Mouse (Mus musculus): ENCODE measurements around the gene Stoml2. TPM values are rescaled to one million over a fixed set of nuclear protein-coding genes. Genes with fewer than 3 reads are reported as not detected.

The Stoml2 gene
- total RNA-seq, 2 experiments from 2014 or later, result 106 to 107 TPM

DNA sequence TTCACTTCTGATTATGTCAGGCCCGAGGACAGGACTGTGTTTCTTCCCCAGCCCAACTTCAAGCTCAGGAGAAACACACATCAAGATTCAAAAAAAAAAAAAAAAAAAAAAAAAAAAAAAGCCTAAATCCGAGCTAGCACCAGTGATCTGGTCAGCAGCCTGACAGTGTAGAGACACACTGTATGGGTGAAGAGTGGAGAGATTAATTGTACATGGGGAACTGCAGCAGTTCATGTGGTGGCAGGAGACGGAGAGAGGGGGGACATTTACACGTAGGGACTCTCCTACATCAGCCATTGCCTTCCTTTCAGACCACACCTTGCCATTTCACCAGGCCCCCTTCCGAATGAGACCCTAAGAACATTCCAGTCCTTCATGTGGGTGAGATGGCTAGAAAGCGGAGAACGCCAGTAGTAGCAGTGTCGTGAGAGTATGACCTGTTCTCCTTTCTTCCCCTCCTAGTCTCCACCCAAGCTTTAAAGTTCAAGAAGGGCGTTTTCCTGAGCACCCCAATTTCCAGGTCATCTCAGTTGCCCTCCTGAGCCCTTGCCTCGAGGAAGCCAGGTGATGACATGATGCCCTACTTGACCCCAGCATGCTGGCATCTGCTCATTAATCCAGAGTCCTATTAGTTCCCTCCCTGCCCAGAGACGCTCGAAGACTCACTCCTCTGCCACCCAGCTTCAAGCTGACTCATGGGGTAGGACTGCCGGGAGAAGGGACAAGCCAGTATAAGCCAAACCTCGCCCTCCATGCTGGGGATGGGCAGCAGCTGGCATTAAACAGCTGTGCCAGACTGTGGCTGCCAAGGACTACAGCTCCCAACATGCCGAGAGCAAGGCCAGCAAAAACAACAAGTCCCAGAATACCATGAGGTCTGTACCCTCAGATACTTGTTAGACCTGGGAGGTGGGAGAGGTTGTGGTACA, 7.3 kb upstream of the Stoml2 start:
- peak; percentile 53 to 55 for DNase-seq (ENCODE audit: low spot score in 2 of 2)

DNA sequence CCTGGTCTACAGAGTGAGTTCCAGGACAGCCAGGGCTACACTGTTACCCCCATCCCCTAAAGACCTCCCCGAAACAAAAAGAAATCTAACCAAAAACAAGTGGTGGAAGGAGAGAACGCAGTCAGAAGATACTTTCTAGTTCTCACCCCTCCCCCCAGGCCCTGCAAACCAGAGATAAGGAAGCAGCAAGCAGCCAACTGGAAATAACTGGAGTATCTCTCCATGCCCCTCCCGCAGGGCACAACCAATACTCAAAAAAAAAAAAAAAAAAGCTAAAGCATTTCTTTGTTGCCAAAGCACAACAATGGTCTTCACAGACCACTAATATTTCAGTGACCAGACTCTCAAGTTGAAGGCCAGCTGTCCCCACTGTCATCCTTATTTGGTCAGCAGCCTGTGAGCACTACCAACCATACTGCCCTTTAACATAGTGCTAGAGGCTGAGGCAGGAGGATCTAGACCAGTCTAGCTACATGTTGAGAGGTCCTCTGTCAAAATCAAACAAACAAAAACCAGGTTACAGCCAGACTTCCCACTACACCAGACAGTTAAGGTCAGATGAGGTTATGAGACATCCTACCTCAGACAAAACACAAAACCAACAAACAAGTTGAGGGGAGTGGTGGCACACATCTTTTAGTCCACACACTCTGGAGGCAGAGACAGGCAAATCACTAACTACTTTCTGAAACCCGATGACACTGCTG, 6.5 kb upstream of the Stoml2 start:
- DNase-seq (ENCODE audit: low spot score in 2 of 2), result no peak

DNA sequence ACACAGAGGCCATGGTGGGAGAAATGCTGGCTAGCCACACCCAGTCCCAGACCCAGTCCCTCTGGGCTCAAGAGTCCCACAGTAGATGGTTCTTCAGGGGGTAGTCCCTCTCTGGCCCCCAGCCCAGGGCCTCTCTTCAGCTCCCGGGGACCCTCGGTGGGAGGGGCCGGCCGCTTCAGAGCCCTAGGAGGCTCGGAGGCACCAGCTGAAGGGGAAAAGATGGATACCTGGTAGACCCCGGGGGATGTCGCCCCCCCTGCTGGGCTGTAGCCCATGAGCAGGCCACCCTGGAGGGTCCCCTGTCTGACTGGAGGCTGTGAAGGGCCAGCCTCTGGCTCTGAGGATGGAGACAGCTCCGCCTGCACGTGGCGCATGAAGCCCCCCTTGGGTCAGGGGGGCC, 4.8 kb upstream of the Stoml2 start:
- DNase-seq (ENCODE audit: low spot score in 2 of 2), result no peak

DNA sequence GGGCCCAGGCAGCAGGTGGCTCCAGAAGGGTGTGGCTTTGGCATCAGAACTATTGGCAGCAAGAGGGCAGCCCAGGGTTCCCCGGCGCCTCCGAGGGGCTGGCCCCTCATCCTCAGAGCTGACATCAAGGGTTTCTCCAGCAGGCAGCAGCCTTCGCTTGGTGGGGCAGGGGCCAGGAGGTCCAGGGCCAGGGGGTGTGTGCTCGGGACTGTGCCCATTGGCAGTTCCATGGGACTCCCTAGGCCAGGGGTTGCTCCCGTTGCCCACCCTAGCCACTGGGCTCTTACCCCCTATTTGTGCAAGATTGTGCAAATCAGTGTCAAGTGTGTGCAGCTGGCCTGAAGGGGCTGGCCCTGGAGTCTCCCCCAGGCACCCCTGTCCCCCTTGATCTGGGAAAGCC, 4.3 kb upstream of the Stoml2 start:
- DNase-seq (ENCODE audit: low spot score in 2 of 2), result no peak

DNA sequence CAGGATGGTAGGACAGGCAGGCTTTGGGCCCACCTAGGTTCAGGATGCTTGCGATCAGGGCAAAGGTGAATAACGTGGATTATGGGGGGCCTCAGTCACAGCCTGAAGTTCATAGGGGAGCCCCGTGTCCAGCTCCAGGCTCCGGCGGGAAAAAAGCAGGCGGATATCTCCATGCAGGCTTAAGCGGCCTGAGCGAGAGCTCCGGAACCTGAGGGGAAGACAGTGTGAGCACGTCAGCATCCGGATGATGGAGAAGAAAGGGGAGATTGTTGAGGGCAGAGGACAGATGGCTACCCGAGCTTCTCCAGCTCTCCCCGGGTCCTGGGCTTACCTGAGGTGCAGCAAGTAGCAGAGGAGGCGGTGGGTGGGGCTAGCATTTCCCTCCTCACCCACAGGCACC, 2.0 kb upstream of the Stoml2 start:
- no peak for DNase-seq (ENCODE audit: low spot score in 2 of 2)

DNA sequence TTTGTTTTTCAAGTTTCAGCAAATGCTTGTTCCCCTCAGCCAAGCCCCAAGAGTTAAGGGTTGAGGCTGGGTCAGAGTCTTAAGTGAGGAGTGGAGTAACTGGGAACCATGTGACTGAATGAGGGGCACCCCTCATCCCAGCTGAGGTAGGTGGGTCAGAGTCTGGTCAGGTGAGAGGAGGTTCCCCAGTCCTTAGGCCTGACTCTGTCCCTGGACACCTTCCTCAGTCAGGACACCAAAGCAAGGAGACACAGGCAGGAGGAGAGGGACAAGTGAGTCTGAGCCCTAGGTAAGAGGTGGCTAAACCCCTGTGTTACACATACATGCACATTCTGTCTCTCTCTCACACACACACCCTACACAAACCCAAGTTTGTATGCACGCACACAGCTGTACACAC, 991 bp upstream of the Stoml2 start:
- DNase-seq (ENCODE audit: low spot score in 2 of 2), result no peak

DNA sequence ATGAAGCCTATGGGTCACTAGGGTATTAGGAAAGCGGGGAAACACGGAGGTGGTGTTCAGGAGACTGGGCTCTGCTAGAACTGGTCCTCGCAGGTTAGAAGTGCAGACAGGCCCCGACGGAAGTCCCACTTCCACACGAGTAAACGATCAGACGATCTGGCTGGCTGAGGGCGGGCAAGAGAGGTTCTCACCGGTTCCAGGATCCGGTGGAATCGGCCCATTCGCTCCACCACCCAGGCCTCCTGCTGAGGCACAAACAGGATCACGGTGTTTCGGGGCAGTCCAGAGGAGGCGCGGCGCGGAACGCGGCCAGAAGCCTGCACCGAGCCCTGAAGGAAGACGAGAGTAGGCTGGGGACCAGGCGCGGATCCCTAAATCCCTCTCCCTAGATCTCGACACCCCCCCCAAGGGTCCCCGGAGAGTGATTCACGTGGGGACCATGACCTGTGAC, 705 bp downstream of the Stoml2 start:
- DNase-seq (ENCODE audit: low spot score in 2 of 2), result no peak

DNA sequence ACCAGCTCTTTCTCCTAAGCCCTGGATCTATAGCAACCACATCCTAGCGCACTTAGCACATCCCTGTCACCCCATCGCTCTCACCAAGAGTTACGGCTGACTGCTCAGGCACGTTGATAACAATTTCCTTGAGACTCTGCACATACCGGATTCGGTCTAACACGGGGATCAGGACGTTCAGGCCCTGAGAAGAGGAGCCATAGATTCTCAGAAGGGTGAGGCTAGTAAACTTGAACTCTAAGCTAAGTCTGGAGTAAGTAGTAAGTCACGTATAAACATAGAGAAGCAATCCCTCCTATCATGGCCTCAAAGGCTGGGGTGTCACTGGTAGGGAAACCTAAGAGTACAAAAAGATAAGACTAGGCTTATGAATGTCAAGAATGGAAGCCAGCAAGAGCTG, 1.2 kb downstream of the Stoml2 start:
- no peak for DNase-seq (ENCODE audit: low spot score in 2 of 2)

DNA sequence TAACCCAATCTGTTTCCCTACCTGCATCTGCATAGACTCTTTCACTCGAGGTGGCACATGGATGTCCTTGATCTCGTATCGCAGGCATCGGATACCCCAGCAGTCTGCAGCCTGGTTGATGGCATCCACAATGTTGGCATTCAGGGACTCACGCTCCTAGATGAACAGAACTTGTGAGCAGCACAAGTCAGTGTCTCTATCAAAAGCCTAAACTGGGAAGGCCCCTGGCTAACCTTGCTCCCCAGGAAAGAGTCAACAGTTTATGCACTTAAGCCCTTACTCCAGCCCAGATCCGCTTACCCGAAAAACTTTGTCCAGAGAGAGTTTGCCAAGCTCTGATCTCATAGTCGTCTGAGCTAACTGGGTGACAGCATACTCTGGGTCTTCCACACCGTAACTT, 1.8 kb downstream of the Stoml2 start:
- DNase-seq (ENCODE audit: low spot score in 2 of 2), result no peak

DNA sequence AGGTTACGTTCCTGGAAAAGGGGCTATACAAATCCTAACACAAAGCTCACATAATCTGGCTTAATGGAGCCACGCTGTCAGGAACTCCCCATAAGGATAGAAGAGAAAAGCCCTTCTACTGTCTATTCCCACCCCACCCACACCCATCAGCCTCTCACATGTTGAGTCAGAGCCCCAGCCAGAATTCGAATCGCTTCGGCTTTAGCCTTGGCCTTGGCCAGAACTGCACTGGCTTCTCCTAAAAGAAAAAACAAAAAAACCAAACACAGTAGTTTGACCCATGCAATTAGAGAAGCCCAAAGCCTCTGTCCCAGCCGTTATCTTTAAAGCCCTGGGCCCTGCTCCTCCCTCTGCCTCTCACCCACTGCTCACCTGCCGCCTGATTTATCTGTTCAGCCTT, 2.4 kb downstream of the Stoml2 start:
- no peak for DNase-seq (ENCODE audit: low spot score in 2 of 2)

DNA sequence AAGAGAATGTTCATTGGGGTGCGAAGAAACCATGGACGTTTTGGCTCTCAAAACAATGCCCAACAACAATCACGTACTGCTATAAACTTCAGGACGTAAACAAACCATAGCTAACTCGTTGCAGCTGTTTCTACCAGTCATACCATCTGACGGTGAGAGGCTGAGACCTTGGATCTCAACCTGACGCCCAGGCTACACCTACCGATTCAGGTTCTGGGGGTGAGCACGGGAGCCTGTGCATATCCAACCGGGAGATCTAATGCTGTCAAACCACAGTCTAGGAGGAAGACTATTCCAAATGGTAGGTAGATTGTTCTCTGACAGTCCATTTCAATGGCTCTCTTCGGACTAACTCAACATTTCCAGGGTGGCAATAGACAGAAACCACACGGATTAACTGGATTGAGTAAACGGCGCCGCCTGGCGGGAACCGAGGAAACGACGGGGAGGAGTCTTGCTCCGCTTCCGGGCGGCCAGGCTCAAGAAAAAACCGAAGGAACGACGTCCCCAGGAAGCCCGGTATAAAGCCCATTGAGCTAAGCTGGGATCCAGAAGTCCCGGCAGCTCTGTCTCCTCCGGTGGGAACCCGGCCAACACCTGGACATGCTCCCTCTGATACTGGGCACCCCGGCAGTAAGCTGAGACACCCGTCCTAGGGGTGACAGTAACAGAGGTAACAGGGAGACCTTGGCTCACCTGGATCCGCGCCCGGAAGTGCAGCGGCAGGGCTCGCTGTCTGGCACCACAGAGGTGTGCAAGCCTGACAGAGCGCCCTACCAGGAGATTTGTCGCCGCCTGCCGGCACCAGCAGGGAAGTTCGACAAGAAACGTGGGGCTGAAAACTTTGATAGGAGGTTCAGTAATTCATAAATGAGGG, 6.2 kb downstream of the Stoml2 start, which contains the start of gene Pigo:
Pigo (minus strand) TSS at position 736 of the 877 bp plus-strand sequence.
- DNase-seq (ENCODE audit: low spot score in 2 of 2), result peak; percentile 89 to 97

DNA sequence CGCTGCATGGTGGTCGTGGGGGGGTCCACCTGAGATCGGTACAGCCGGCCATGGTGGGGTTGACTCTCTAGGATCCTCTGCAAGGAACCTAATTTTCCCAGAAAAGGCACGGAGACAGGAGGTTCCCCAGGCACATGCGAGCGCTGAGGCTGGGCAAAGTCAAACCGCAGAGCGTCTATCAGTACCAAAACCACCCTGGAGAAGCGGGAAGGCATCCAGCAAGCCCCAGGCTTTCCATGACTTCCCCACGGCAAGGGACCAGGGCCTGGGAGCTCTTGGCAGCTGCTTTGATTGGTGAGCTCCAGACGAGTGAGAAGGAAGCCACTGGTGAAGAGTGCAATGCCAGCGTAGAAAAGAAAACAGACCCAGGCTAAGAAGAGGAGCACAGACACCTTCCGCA, 6.8 kb downstream of the Stoml2 start:
- no peak for DNase-seq (ENCODE audit: low spot score in 2 of 2)

DNA sequence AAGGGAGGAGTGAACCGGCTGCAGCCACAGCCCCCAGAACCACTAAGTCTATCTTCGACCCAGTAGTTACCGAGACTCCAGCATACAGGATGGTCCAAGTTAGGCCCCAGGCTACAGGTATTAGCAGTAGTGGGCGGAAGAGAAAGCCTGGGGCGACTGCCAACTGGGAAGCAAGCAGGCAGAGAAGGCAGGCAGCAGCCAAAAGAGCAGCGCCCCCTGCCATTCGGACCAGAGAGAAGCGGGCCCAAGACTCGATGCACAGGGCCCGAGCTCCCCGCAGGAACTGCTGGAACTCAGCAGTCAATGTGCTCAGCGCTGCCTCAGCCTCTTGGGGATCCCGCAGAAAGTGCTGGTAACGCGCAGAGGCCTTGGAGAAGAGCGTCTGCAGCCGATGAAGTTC, 10.2 kb downstream of the Stoml2 start:
- DNase-seq (ENCODE audit: low spot score in 2 of 2), result no peak

DNA sequence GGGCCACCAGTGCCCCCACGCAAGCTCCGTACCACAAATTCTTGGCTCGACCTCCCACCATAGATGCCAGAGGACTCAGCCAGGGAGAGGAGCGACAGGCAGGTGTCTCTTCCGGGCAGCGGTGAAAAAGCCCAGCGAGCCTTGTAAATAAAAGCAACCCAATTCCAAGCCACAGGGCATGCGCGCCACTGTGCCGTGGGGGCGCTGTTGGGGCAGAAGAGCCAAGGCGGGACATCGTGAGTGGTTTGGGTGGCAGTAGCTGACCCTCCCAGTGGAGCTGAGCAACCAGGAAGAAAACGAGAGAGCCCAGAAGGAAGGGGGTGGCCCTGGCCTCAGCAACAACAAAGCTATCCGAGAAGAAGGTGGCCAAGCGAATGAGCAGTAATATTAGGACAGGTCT, 10.6 kb downstream of the Stoml2 start:
- DNase-seq (ENCODE audit: low spot score in 2 of 2), result no peak

DNA sequence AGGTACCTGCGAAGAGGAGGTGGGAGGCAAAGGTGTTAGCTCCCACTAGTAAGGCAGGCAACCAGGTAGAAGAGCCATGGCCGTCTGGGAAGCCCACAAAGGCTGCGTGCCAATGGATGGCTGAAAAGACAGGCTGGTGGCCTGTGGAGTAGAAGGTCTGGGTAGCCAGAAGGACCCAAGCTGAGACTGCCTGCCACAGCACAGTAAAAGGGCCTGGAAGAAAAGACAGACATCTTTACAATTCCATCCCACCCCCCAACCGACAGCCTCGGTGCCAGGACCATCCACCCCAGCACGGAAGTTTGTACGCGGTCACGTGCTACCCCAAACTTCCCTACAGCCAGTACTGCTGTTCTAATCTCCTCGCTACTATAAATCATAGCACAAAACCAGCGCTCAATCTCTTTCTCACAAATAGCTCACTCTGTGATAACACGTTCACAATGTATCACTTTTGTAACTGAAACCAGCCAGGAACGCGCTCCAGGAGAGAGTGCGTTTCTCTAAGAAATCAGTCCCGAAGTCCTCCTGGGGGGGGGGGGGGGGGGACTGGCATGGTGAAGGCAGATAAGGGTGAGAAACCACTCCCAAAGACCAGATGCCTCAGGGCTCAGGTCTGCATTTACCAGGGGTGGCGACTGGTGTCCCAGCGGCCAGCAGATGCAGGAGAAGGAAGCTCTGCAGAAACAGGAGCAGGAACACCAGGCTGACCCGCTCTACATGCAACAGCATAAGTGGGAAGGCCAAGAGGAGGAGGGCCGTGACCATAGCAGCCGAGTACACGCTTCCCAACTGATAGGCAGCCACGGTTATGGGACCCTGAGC, 11.7 kb downstream of the Stoml2 start:
- DNase-seq (ENCODE audit: low spot score in 2 of 2), result no peak

DNA sequence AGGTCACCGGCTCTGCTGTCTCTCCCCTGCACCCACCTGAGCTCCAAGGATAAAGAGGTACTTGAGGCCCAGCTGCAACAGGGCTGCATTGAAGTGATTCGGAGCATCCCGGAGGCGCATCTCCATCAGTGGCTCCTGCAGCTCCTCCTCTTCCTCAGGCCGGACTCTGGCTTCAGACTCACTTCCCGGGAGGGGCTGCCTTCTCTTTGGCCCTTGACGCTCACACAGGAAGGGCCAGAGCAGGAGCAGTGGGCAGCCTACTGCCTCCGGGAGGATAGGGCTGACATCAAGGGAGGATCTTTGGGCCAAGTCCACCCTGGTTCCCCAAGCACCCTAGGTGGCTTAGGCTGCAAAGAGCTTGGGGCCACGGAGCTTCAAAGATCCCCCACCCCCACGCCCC, 12.3 kb downstream of the Stoml2 start:
- no peak for DNase-seq (ENCODE audit: low spot score in 2 of 2)

DNA sequence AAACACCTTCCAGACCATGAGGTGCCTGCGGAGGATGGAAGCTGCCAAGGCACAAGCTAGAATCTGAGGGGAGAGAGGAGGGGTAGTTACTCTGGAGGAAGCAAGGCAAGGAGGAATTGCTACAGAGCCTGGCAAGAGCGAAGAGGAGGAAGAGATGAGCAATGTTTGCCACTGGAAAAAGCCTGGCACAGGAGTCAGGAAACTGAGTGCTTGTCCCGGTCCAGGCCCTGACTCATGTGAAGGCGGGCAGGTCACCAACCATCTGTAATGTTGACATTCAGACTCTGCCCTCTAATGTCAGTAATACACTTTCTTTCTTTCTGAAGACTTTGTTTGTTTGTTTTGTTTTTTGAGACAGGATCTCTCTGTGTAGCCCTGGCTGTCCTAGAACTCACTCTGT, 13.4 kb downstream of the Stoml2 start:
- DNase-seq (ENCODE audit: low spot score in 2 of 2), result no peak

DNA sequence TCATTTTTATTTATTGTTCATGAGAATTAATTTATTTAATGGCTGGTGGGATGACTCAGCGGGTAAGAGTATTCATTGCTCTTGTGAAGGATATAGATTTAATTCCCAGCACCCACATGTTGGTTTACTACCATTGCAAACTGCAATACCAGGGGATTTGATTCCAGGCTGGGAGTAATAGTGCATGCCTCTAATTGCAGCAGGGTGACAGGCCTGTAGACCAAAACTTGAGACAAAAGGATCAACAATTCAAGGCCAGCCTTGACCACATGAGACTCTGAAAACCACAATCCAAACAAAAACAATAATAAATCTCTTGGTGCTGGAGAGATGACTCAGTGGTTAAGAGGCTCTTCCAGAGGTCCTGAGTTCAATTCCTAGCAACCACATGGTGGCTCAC, 19.4 kb downstream of the Stoml2 start:
- no peak for DNase-seq (ENCODE audit: low spot score in 2 of 2)

DNA sequence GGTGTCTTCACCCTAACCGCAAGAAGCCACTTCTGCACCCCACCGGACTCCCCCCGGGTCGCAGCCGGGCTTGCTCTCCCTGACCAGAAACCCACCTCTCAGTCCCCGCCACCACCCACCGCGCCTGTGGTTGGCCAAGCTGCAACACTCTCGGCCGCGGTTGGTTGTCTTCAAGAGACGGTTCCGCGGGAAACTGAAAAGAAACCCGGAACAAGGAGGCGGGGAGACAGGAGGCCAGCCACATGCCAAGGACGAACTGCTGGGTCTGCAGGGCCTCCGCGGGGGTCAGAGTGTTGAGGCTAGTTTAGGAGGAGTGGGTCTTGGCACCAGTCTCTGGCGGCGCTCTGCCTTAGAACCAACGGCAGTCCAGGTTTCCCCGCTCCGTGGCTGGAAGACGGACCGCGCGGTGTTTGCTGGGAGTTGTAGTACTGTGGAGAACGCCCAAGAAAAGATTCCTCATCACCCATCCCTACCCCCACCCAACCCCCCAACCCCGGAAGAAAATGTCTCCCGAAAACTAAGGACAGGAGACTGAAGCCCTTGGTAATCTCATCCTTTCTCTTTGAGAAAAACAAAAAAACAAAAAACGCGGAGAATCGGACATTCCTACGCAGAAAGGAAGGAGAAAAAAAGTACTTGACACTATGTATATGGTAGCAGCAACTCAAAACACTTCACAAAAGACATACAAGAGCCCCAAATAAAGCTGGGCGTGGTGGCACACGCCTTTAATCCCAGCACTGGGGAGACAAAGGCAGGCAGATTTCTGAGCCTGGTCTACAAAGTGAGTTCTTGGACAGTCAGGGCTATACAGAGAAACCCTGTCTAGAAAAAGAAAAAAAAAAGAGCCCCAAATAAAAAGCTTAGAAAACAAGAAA, 21.1 kb downstream of the Stoml2 start, which contains the start of gene Fancg:
Fancg (minus strand) TSS at position 346 of the 878 bp plus-strand sequence.
- DNase-seq (ENCODE audit: low spot score in 2 of 2), result peak; percentile 75 to 90

Measured in layer of hippocampus, adult 18-20 months (tissue).